Mouse (Mus musculus) heart, postnatal 0 days (tissue): Measurements from ENCODE around the gene Ugt1a8.

Source experiments
- CTCF ChIP-seq: IDR thresholded peaks from 2 replicates; pipeline ENCODE4 v1.5.1; 2016; ENCODE audit warnings: antibody characterized with exemption, control low read depth, low read depth
- EP300 ChIP-seq: IDR thresholded peaks from 2 replicates; pipeline ENCODE4 v1.6.1; 2016; ENCODE audit warnings: antibody characterized with exemption, low read depth

GRCm38 (mm10) chr1:88234248-88234610, 146.6 kb downstream of the Ugt1a8 start:
- TF ChIP-seq CTCF, result no peak
- TF ChIP-seq EP300, result no peak
